Mouse (Mus musculus): ENCODE results near the gene Rhbdd1.

Rhbdd1 gene

GRCm38 (mm10) chr1:82440123-82440522 lies 123.9 kb downstream of the Rhbdd1 start:
- no peak for DNase-seq

GRCm38 (mm10) chr1:82443517-82443916 lies 127.3 kb downstream of the Rhbdd1 start:
- no peak for DNase-seq

GRCm38 (mm10) chr1:82446049-82446448 lies 129.8 kb downstream of the Rhbdd1 start:
- DNase-seq = peak; percentile 48 to 54

- DNase-seq = no peak
Observed at GRCm38 (mm10) chr1:82449851-82450250, 133.6 kb downstream of the Rhbdd1 start.

GRCm38 (mm10) chr1:82451927-82452651 lies 135.8 kb downstream of the Rhbdd1 start:
- no peak for DNase-seq

GRCm38 (mm10) chr1:82454031-82454430 lies 137.8 kb downstream of the Rhbdd1 start:
- DNase-seq = no peak

- DNase-seq = no peak
Observed at GRCm38 (mm10) chr1:82459350-82459749, 143.1 kb downstream of the Rhbdd1 start.

GRCm38 (mm10) chr1:82459926-82460325 lies 143.7 kb downstream of the Rhbdd1 start:
- no peak for DNase-seq

- DNase-seq = no peak
Observed at GRCm38 (mm10) chr1:82461041-82461440, 144.8 kb downstream of the Rhbdd1 start.

- DNase-seq = no peak
Observed at GRCm38 (mm10) chr1:82465321-82465853, 149.1 kb downstream of the Rhbdd1 start.

GRCm38 (mm10) chr1:82468872-82469271 lies 152.6 kb downstream of the Rhbdd1 start:
- no peak for DNase-seq

GRCm38 (mm10) chr1:82470516-82471225 lies 154.4 kb downstream of the Rhbdd1 start:
- no peak for DNase-seq

GRCm38 (mm10) chr1:82473467-82473866 lies 157.2 kb downstream of the Rhbdd1 start:
- DNase-seq = no peak

GRCm38 (mm10) chr1:82474461-82474961 lies 158.3 kb downstream of the Rhbdd1 start:
- peak; percentile 35 to 53 for DNase-seq

- DNase-seq = no peak
Observed at GRCm38 (mm10) chr1:82475254-82475653, 159.0 kb downstream of the Rhbdd1 start.

- no peak for DNase-seq
Observed at GRCm38 (mm10) chr1:82475821-82476220, 159.6 kb downstream of the Rhbdd1 start.

- DNase-seq = peak; percentile 39
Observed at GRCm38 (mm10) chr1:82476256-82476655, 160.0 kb downstream of the Rhbdd1 start.

- DNase-seq = peak; percentile 48 to 63
Observed at GRCm38 (mm10) chr1:82476746-82477145, 160.5 kb downstream of the Rhbdd1 start.

GRCm38 (mm10) chr1:82479696-82480487 lies 163.6 kb downstream of the Rhbdd1 start:
- no peak for DNase-seq

- no peak for DNase-seq
Observed at GRCm38 (mm10) chr1:82482371-82482770, 166.1 kb downstream of the Rhbdd1 start.

GRCm38 (mm10) chr1:82486371-82486770 lies 170.1 kb downstream of the Rhbdd1 start:
- DNase-seq = no peak

GRCm38 (mm10) chr1:82491954-82492353 lies 175.7 kb downstream of the Rhbdd1 start:
- DNase-seq = no peak

Measured in kidney, postnatal 4 days (tissue).